Mouse (Mus musculus) intestine, embryonic 15.5 days (tissue): ENCODE data around the gene Sh2d3c. TPM values are rescaled to one million over a fixed set of nuclear protein-coding genes. Genes with fewer than 3 reads are reported as not detected.

Source experiments
- ATAC-seq: fragments of 200-750 bp; cut with Nextera tagmentation; 2 replicates; pipeline ENCODE4 v1.8.0; 2017; ENCODE audit warnings: moderate TSS enrichment, moderate library complexity
- H3K27ac ChIP-seq: fragments of 300-500 bp; sonication (generic); 2 replicates; pipeline ENCODE4 v1.5.1; 2015; ENCODE audit warnings: mild to moderate bottlenecking, inconsistent platforms
- H3K27me3 ChIP-seq: fragments of 300-500 bp; sonication (generic); replicated peaks from 2 replicates; pipeline ENCODE4 v1.6.1; 2015; ENCODE audit warnings: inconsistent platforms
- H3K36me3 ChIP-seq: fragments of 300-500 bp; sonication (generic); 2 replicates; pipeline ENCODE4 v1.6.1; 2015; ENCODE audit warnings: inconsistent platforms
- H3K4me1 ChIP-seq: fragments of 300-500 bp; sonication (generic); replicated peaks from 2 replicates; pipeline ENCODE4 v1.6.1; 2015; ENCODE audit warnings: inconsistent platforms
- H3K4me2 ChIP-seq: fragments of 300-500 bp; sonication (generic); replicated peaks from 2 replicates; pipeline ENCODE4 v1.6.1; 2015; ENCODE audit warnings: mild to moderate bottlenecking, inconsistent platforms
- H3K4me3 ChIP-seq: fragments of 300-500 bp; sonication (generic); replicated peaks from 2 replicates; pipeline ENCODE4 v1.5.1; 2015; ENCODE audit warnings: inconsistent platforms
- H3K9ac ChIP-seq: fragments of 300-500 bp; sonication (generic); 2 replicates; pipeline ENCODE4 v1.6.1; 2015; ENCODE audit warnings: inconsistent platforms
- H3K9me3 ChIP-seq: fragments of 300-500 bp; sonication (generic); 2 replicates; pipeline ENCODE4 v1.6.1; 2016; ENCODE audit warnings: inconsistent platforms
- WGBS: fragments of 180-500 bp; shearing (Covaris S2); methylation state at CpG from one replicate; pipeline ENCODE4 v1.1.7; 2015; 5-methylcytosine and 5-hydroxymethylcytosine counted together
- polyA plus RNA-seq: library from polyadenylated mRNA; unstranded; fragments of >200 nt; fragmentation: Nextera tagmentation; extraction: Ambion mirVana; gene quantifications from 2 replicates; pipeline ENCODE4 v1.2.1, GENCODE M21; 2015

Sh2d3c gene
- polyA plus RNA-seq, 1 experiment from 2014 or later, result 28.6 TPM

GRCm38 (mm10) chr2:32684681-32685428 lies 36.0 kb upstream of the Sh2d3c start:
- Histone ChIP-seq H3K4me2 (no peak overlapping the region), H3K27me3 (no peaks in the 10 kb centered on the region), H3K4me1 (peaks cover 30% of the 10 kb centered on the region), H3K27ac (no peak overlapping the region), H3K36me3 (peaks cover 44% of the 10 kb centered on the region), H3K9ac (no peak overlapping the region), H3K9me3 (no peaks in the 10 kb centered on the region), H3K4me3 (no peak overlapping the region)
- WGBS, result 89% methylated on average over 15 of the region's 15 CpGs
- no peak for ATAC-seq

GRCm38 (mm10) chr2:32685807-32686206 lies 35.0 kb upstream of the Sh2d3c start:
- no peak overlapping the region for H3K4me3 ChIP-seq
- H3K4me1 ChIP-seq, result peaks cover 26% of the 10 kb centered on the region
- peaks cover 44% of the 10 kb centered on the region for H3K36me3 ChIP-seq
- 80% methylated on average over 3 of the region's 3 CpGs for WGBS
- H3K27ac ChIP-seq, result no peak overlapping the region; the same call in 1 of the 2 replicates
- no peak overlapping the region for H3K9ac ChIP-seq
- H3K27me3 ChIP-seq, result no peaks in the 10 kb centered on the region
- no peaks in the 10 kb centered on the region for H3K9me3 ChIP-seq
- no peak for ATAC-seq
- no peak overlapping the region for H3K4me2 ChIP-seq

- no peak overlapping the region for H3K27ac ChIP-seq
- H3K4me3 ChIP-seq, result no peak overlapping the region
- no peak for ATAC-seq
- peaks cover 23% of the 10 kb centered on the region for H3K4me1 ChIP-seq
- H3K36me3 ChIP-seq, result peaks cover 44% of the 10 kb centered on the region
- no peak overlapping the region for H3K9ac ChIP-seq
- no peaks in the 10 kb centered on the region for H3K9me3 ChIP-seq
- no peak overlapping the region for H3K4me2 ChIP-seq
- 90% methylated on average over 6 of the region's 6 CpGs for WGBS
- H3K27me3 ChIP-seq, result no peaks in the 10 kb centered on the region
These were observed 34.2 kb upstream of the Sh2d3c start for GRCm38 (mm10) chr2:32686640-32687039.

- Histone ChIP-seq H3K4me3 (no peak overlapping the region), H3K4me2 (no peak overlapping the region), H3K4me1 (peaks cover 22% of the 10 kb centered on the region), H3K36me3 (peaks cover 44% of the 10 kb centered on the region), H3K9me3 (no peaks in the 10 kb centered on the region), H3K9ac (no peak overlapping the region), H3K27ac (no peak overlapping the region), H3K27me3 (no peaks in the 10 kb centered on the region)
- 89% methylated on average over 8 of the region's 8 CpGs for WGBS
- ATAC-seq, result no peak
These were observed 33.3 kb upstream of the Sh2d3c start for GRCm38 (mm10) chr2:32687562-32687961.

- H3K4me1 ChIP-seq, result peaks cover 28% of the 10 kb centered on the region
- H3K9me3 ChIP-seq, result no peaks in the 10 kb centered on the region
- H3K27ac ChIP-seq, result no peak overlapping the region
- H3K27me3 ChIP-seq, result no peaks in the 10 kb centered on the region
- peak; percentile 13; the same call in 1 of the 2 replicates for ATAC-seq
- no peak overlapping the region for H3K9ac ChIP-seq
- 29% methylated on average over 5 of the region's 5 CpGs for WGBS
- no peak overlapping the region for H3K4me3 ChIP-seq
- peaks cover 30% of the 10 kb centered on the region for H3K36me3 ChIP-seq
- H3K4me2 ChIP-seq, result no peak overlapping the region
These were observed 31.4 kb upstream of the Sh2d3c start for GRCm38 (mm10) chr2:32689420-32689819.

GRCm38 (mm10) chr2:32691041-32691440 lies 29.8 kb upstream of the Sh2d3c start:
- no peak for ATAC-seq
- no peaks in the 10 kb centered on the region for H3K9me3 ChIP-seq
- no peaks in the 10 kb centered on the region for H3K27me3 ChIP-seq
- no peak overlapping the region for H3K4me2 ChIP-seq
- no peak overlapping the region for H3K9ac ChIP-seq
- H3K36me3 ChIP-seq, result peaks cover 17% of the 10 kb centered on the region
- no peak overlapping the region for H3K27ac ChIP-seq
- H3K4me3 ChIP-seq, result no peak overlapping the region
- peaks cover 28% of the 10 kb centered on the region for H3K4me1 ChIP-seq
- WGBS, result 72% methylated on average over 11 of the region's 11 CpGs

- Histone ChIP-seq H3K4me3 (no peak overlapping the region), H3K4me2 (peak overlapping the region; percentile 85), H3K4me1 (peaks cover 28% of the 10 kb centered on the region), H3K27me3 (no peaks in the 10 kb centered on the region), H3K36me3 (peaks cover 4% of the 10 kb centered on the region), H3K27ac (no peak overlapping the region), H3K9ac (peak overlapping the region; percentile 86), H3K9me3 (no peaks in the 10 kb centered on the region)
- no peak for ATAC-seq
- 93% methylated on average over 14 of the region's 14 CpGs for WGBS
These were observed 28.4 kb upstream of the Sh2d3c start for GRCm38 (mm10) chr2:32692496-32692895.

GRCm38 (mm10) chr2:32693282-32693681 lies 27.6 kb upstream of the Sh2d3c start:
- Histone ChIP-seq H3K27ac (peak overlapping the region; percentile 79; the same call in 1 of the 2 replicates), H3K27me3 (no peaks in the 10 kb centered on the region), H3K4me3 (peak overlapping the region; percentile 79), H3K9ac (peak overlapping the region; percentile 86), H3K4me2 (peak overlapping the region; percentile 85), H3K36me3 (no peaks in the 10 kb centered on the region), H3K9me3 (no peaks in the 10 kb centered on the region), H3K4me1 (peaks cover 28% of the 10 kb centered on the region)
- WGBS, result 15% methylated on average over 7 of the region's 7 CpGs
- no peak for ATAC-seq

GRCm38 (mm10) chr2:32693823-32694411 lies 26.9 kb upstream of the Sh2d3c start:
- Histone ChIP-seq H3K27ac (peak overlapping the region; percentile 79), H3K4me1 (peaks cover 28% of the 10 kb centered on the region), H3K4me3 (peak overlapping the region; percentile 79), H3K4me2 (peak overlapping the region; percentile 85), H3K9ac (peak overlapping the region; percentile 86), H3K27me3 (no peaks in the 10 kb centered on the region), H3K36me3 (no peaks in the 10 kb centered on the region), H3K9me3 (no peaks in the 10 kb centered on the region)
- ATAC-seq, result peak; percentile 98
- under 1% methylated on average over 51 of the region's 51 CpGs for WGBS

GRCm38 (mm10) chr2:32694691-32695090 lies 26.2 kb upstream of the Sh2d3c start:
- no peak for ATAC-seq
- peaks cover 26% of the 10 kb centered on the region for H3K4me1 ChIP-seq
- peak overlapping the region; percentile 79 for H3K4me3 ChIP-seq
- no peaks in the 10 kb centered on the region for H3K36me3 ChIP-seq
- no peaks in the 10 kb centered on the region for H3K9me3 ChIP-seq
- WGBS, result 85% methylated on average over 12 of the region's 12 CpGs
- peak overlapping the region; percentile 85 for H3K4me2 ChIP-seq
- no peak overlapping the region for H3K9ac ChIP-seq
- H3K27ac ChIP-seq, result peak overlapping the region; percentile 41; the same call in 1 of the 2 replicates
- H3K27me3 ChIP-seq, result no peaks in the 10 kb centered on the region

GRCm38 (mm10) chr2:32699680-32700079 lies 21.2 kb upstream of the Sh2d3c start:
- ATAC-seq, result no peak
- 0 out of 2 replicates have a peak, but pooled peaks cover 10% of the 10 kb centered on the region for H3K36me3 ChIP-seq
- 82% methylated on average over 6 of the region's 6 CpGs for WGBS
- H3K27ac ChIP-seq, result no peak overlapping the region
- peaks cover 10% of the 10 kb centered on the region; the same call in 1 of the 2 replicates for H3K4me1 ChIP-seq
- no peaks in the 10 kb centered on the region for H3K9me3 ChIP-seq
- no peak overlapping the region for H3K4me2 ChIP-seq
- no peak overlapping the region for H3K4me3 ChIP-seq
- no peaks in the 10 kb centered on the region for H3K27me3 ChIP-seq
- H3K9ac ChIP-seq, result no peak overlapping the region

- H3K4me1 ChIP-seq, result peaks cover 10% of the 10 kb centered on the region; the same call in 1 of the 2 replicates
- no peak overlapping the region for H3K9ac ChIP-seq
- no peak for ATAC-seq
- H3K4me2 ChIP-seq, result no peak overlapping the region
- WGBS, result 84% methylated on average over 14 of the region's 14 CpGs
- H3K27me3 ChIP-seq, result no peaks in the 10 kb centered on the region
- H3K27ac ChIP-seq, result no peak overlapping the region
- no peak overlapping the region for H3K4me3 ChIP-seq
- 0 out of 2 replicates have a peak, but pooled peaks cover 16% of the 10 kb centered on the region for H3K36me3 ChIP-seq
- H3K9me3 ChIP-seq, result no peaks in the 10 kb centered on the region
These were observed 19.7 kb upstream of the Sh2d3c start for GRCm38 (mm10) chr2:32700966-32701743.
